Mouse (Mus musculus) forebrain, embryonic 10.5 days (tissue): ENCODE results near the gene Chac2. TPM values are rescaled to one million over a fixed set of nuclear protein-coding genes. Genes with fewer than 3 reads are reported as not detected.

ENCODE experiments used
- DNase-seq: peaks from one replicate; pipeline ENCODE4 v3.0.0-alpha.2; 2017; ENCODE audit warnings: low spot score; ENCODE audit errors: extremely low spot score
- H3K27ac ChIP-seq: fragments of 300-500 bp; sonication (generic); 2 replicates; pipeline ENCODE4 v1.5.1; 2016; ENCODE audit warnings: mild to moderate bottlenecking
- H3K27me3 ChIP-seq: fragments of 300-500 bp; sonication (generic); 2 replicates; pipeline ENCODE4 v1.6.1; 2016; ENCODE audit warnings: mild to moderate bottlenecking; ENCODE audit not compliant: poor library complexity, severe bottlenecking
- H3K36me3 ChIP-seq: fragments of 300-500 bp; sonication (generic); replicated peaks from 2 replicates; pipeline ENCODE4 v1.6.1; 2016; ENCODE audit warnings: mild to moderate bottlenecking, moderate library complexity
- H3K4me1 ChIP-seq: fragments of 300-500 bp; sonication (generic); 2 replicates; pipeline ENCODE4 v1.6.1; 2016
- H3K4me3 ChIP-seq: fragments of 300-500 bp; sonication (generic); 2 replicates; pipeline ENCODE4 v1.5.1; 2016; ENCODE audit warnings: mild to moderate bottlenecking, moderate library complexity
- H3K9me3 ChIP-seq: fragments of 300-500 bp; sonication (generic); 2 replicates; pipeline ENCODE4 v1.6.1; 2016; ENCODE audit warnings: mild to moderate bottlenecking, moderate library complexity
- WGBS: fragments of 180-500 bp; shearing (Covaris S2); methylation state at CpG from one replicate; pipeline ENCODE4 v1.1.7; 2016; 5-methylcytosine and 5-hydroxymethylcytosine counted together
- polyA plus RNA-seq: library from polyadenylated mRNA; unstranded; fragments of >200 nt; fragmentation: Nextera tagmentation; extraction: Ambion mirVana; gene quantifications from 2 replicates; pipeline ENCODE4 v1.2.1, GENCODE M21; 2016

Chac2 gene
- polyA plus RNA-seq, 1 experiment from 2014 or later = 11.2 TPM

DNA sequence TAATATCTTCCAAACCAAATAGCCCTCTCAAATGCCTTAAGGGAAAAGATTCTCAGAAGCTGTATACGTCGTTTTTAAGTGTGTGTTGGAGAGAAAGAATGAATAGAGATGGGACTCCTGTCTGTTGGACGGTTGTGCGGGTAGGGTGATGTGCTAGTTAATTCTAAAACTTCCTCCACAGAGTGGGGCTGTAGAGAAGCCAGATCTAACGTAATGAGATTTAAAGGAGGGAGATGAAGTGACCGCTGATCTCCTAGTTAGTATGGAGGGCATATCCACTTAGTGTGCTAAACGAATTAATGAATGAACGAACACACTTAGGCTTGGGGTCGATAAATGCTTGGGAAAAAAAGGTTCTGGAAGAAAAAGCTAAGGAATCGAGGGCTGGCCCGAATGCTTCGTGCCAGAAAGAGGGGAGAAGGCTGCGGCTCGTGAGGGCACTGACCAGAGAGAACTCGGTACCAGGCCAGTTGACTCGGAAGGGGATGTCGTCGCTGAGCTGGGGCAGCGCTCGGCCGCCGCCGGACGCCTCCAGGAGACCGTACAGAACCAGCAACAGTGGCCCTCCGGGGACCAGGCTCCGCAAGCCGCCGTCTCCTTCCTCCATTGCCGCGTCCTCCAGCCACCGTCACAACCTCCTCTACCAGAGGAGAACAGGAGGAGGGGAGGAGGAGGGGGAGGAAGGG lies 32.5 kb downstream of the Chac2 start:
- Histone ChIP-seq H3K9me3 (peaks cover 23% of the 10 kb centered on the region), H3K4me1 (peaks cover 17% of the 10 kb centered on the region), H3K36me3 (peaks cover 61% of the 10 kb centered on the region), H3K4me3 (peak overlapping the region; percentile 85), H3K27me3 (no peaks in the 10 kb centered on the region), H3K27ac (peak overlapping the region; percentile 92)
- 1% methylated on average over 30 of the region's 32 CpGs for WGBS
- peak; percentile 63 for DNase-seq

DNA sequence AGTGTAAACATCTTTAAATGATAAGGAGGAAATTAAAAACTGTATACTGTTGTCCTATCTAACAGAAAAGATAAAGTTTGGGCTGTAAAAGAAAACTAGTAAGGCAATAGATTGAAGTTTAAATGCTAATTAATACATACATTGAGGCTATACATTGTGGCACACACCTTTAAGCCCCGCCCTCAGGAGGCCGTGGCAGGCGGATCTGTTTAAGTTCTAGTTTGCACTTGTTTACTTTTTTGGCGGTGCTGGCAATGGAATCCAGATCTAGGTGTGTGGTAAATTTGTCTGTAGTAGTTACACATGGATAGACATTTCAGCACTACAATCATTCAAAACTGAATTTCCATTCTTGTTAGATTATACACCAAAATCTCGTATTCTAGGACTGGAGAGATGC lies 33.3 kb downstream of the Chac2 start:
- Histone ChIP-seq H3K4me1 (peaks cover 17% of the 10 kb centered on the region), H3K27me3 (no peaks in the 10 kb centered on the region), H3K9me3 (peaks cover 20% of the 10 kb centered on the region), H3K36me3 (peaks cover 65% of the 10 kb centered on the region), H3K4me3 (peak overlapping the region; percentile 85), H3K27ac (no peak overlapping the region)
- DNase-seq = no peak
- WGBS = 82% methylated on average over 5 of the region's 5 CpGs

GRCm38 (mm10) chr11:30943522-30943921 lies 42.6 kb downstream of the Chac2 start:
- peaks cover 90% of the 10 kb centered on the region for H3K36me3 ChIP-seq
- WGBS = 95% methylated on average over 2 of the region's 2 CpGs

DNA sequence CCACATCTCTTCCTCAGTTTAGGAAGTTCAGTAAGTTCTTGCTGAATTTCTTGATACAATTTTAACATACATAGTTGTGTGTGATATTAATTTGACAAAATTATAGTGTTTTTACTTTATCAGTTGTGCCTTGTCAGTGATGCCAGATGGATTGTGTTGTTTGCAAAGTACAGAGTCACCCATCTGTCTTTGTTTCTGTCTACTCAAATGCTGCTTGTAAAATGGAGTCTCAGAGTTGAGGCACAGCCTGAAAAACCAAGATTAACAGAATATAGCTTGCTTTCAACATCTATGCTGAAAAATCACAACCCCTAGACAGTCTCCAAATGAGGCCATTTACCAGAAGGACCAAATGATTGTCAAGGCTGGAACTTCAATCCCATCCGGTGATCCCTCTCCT lies 57.7 kb downstream of the Chac2 start:
- Histone ChIP-seq H3K27ac (no peak overlapping the region), H3K4me1 (no peaks in the 10 kb centered on the region), H3K9me3 (no peaks in the 10 kb centered on the region), H3K4me3 (no peak overlapping the region), H3K36me3 (peaks cover 71% of the 10 kb centered on the region), H3K27me3 (no peaks in the 10 kb centered on the region)
- 100% methylated on average over 1 of the region's 1 CpGs for WGBS
- DNase-seq = no peak

More at GRCm38 (mm10) chr11:30943522-30943921, 42.6 kb downstream of the Chac2 start:
- Histone ChIP-seq H3K9me3 (no peaks in the 10 kb centered on the region), H3K27ac (no peak overlapping the region), H3K27me3 (no peaks in the 10 kb centered on the region), H3K4me1 (no peaks in the 10 kb centered on the region), H3K4me3 (no peak overlapping the region)
- DNase-seq = no peak

DNA sequence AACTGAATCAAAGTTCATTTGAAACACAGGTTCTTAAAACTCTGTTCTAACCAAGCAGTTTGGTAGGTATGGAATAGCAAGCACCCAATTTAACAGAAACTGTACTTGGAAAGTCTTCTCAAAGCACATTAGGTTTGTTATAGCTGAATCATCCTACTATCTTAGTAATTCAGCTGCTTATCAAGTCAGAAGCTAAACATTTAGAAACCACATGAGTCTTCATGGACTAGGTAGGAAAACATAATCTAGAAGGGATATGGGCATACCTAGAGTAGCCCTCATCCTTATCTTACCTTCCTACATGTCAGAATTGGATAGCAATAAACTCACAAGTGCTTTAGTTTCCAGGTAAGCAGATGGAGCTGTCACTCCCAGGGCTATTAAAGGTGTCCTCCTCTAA lies 58.1 kb downstream of the Chac2 start:
- Histone ChIP-seq H3K4me1 (no peaks in the 10 kb centered on the region), H3K9me3 (no peaks in the 10 kb centered on the region), H3K36me3 (peaks cover 73% of the 10 kb centered on the region), H3K27me3 (no peaks in the 10 kb centered on the region), H3K4me3 (no peak overlapping the region), H3K27ac (no peak overlapping the region)
- no peak for DNase-seq

Other genes with a start within 250 kb of the Chac2 start
- gene Psme4, start 214.6 kb downstream of the Chac2 start, polyA plus RNA-seq = 25.9 and 27.0 TPM in 2 replicates
- gene Gpr75, start 101.0 kb downstream of the Chac2 start, polyA plus RNA-seq = 0.39 and 0.41 TPM in 2 replicates
- 26.2 and 28.7 TPM in 2 replicates for gene Asb3, start 100.9 kb downstream of the Chac2 start, polyA plus RNA-seq
- gene Erlec1, start 32.0 kb downstream of the Chac2 start, polyA plus RNA-seq = 7.8 and 8.4 TPM in 2 replicates
- gene Gm17332, start 196.1 kb upstream of the Chac2 start, polyA plus RNA-seq = not detected in 2 replicates